ENCODE assay signal across 10 mouse cellular contexts in genomic region chr8:120072827-120073226, GRCm38 (mm10). TPM values are rescaled to one million over a fixed set of nuclear protein-coding genes. Genes with fewer than 3 reads are reported as not detected.
DNase-seq lines count a peak whose midpoint lies in the region; ATAC-seq and TF ChIP-seq lines count a peak whose summit lies in the region.
"Had no signal": no experiment of that assay in that cellular context is flagged by ENCODE, and none has a peak within 500 bp of the region (broad histone marks: within the 10 kb centered on the region; RNA-seq: fewer than 3 reads in every experiment).

No protein-coding gene starts in this region.

- no peak for TF ChIP-seq EP300 in stomach, postnatal 0 days (optimal IDR thresholded peaks at IDR 0.05)

- no peak overlapping the region for H3K4me3 ChIP-seq in hindbrain, embryonic 10.5 days
- H3K4me3 ChIP-seq in hindbrain, postnatal 0 days (ENCODE audit: low read length) = no peak overlapping the region
- H3K4me3 ChIP-seq in kidney, embryonic 15.5 days (replicated peaks) = no peak overlapping the region
- H3K4me3 ChIP-seq in stomach, postnatal 0 days (ENCODE audit: low read depth, low read length) = no peak overlapping the region
- H3K4me3 ChIP-seq: hindbrain, embryonic 12.5 days; megakaryocyte, embryonic 14.5 days had no signal

- H3K27ac ChIP-seq in hindbrain, embryonic 10.5 days = peak overlapping the region; percentile 30; the same call in 1 of the 2 replicates
- H3K27ac ChIP-seq in hindbrain, postnatal 0 days = no peak overlapping the region
- H3K27ac ChIP-seq in kidney, embryonic 15.5 days = peak overlapping the region; percentile 76
- H3K27ac ChIP-seq in stomach, postnatal 0 days (replicated peaks) = peak overlapping the region; percentile 30; the same call in 1 of the 2 replicates
- H3K27ac ChIP-seq: hindbrain, embryonic 12.5 days had no signal

- no peak for DNase-seq in hindbrain, embryonic 10.5 days (ENCODE audit: low spot score)
- DNase-seq in hindbrain, postnatal 0 days (ENCODE audit: low spot score) = no peak
- DNase-seq in heart, adult 9 months (ENCODE audit: low spot score in 2 of 2) = peak; percentile 50 to 56
- DNase-seq in stomach, postnatal 0 days (ENCODE audit: low spot score) = peak; percentile 32
- no peak for DNase-seq in embryo, embryonic 10 days (ENCODE audit: low spot score)
- DNase-seq in right cerebral cortex, adult 2 months (ENCODE audit: low spot score in 2 of 2) = no peak
- DNase-seq: right cerebral cortex, adult 18-20 months had no signal

- TF ChIP-seq CTCF in hindbrain, postnatal 0 days (IDR thresholded peaks at IDR 0.05; ENCODE audit: low read depth) = no peak
- TF ChIP-seq CTCF in stomach, postnatal 0 days (IDR thresholded peaks at IDR 0.05; ENCODE audit: low read depth) = no peak

- no peaks in the 10 kb centered on the region for H3K9me3 ChIP-seq in hindbrain, embryonic 10.5 days
- H3K9me3 ChIP-seq in hindbrain, postnatal 0 days (ENCODE audit: low read length) = no peaks in the 10 kb centered on the region
- no peaks in the 10 kb centered on the region for H3K9me3 ChIP-seq in kidney, embryonic 15.5 days (replicated peaks)
- no peaks in the 10 kb centered on the region for H3K9me3 ChIP-seq in stomach, postnatal 0 days (ENCODE audit: control insufficient read depth, low read length)
- H3K9me3 ChIP-seq: hindbrain, embryonic 12.5 days had no signal

- H3K27me3 ChIP-seq in hindbrain, embryonic 10.5 days (ENCODE audit: insufficient read depth, poor library complexity, severe bottlenecking) = peaks cover 12% of the 10 kb centered on the region; the same call in 1 of the 2 replicates
- no peaks in the 10 kb centered on the region for H3K27me3 ChIP-seq in hindbrain, postnatal 0 days (ENCODE audit: insufficient read depth, low read length)
- H3K27me3 ChIP-seq in kidney, embryonic 15.5 days = 0 out of 2 replicates have a peak, but pooled peaks cover 10% of the 10 kb centered on the region
- H3K27me3 ChIP-seq in stomach, postnatal 0 days (ENCODE audit: control insufficient read depth, insufficient read depth, low read length) = no peaks in the 10 kb centered on the region
- H3K27me3 ChIP-seq: hindbrain, embryonic 12.5 days had no signal

- no peak overlapping the region for H3K9ac ChIP-seq in hindbrain, postnatal 0 days (replicated peaks; ENCODE audit: low read length)
- H3K9ac ChIP-seq in kidney, embryonic 15.5 days = no peak overlapping the region
- H3K9ac ChIP-seq in stomach, postnatal 0 days (ENCODE audit: low read length) = peak overlapping the region; percentile 27; the same call in 1 of the 2 replicates
- H3K9ac ChIP-seq: hindbrain, embryonic 12.5 days had no signal

- ATAC-seq in hindbrain, postnatal 0 days = no peak
- no peak for ATAC-seq in kidney, embryonic 15.5 days (replicated peaks; ENCODE audit: low FRiP score)
- ATAC-seq in stomach, postnatal 0 days (ENCODE audit: low FRiP score, low TSS enrichment) = no peak

- H3K4me2 ChIP-seq in hindbrain, postnatal 0 days (ENCODE audit: low read depth, low read length) = no peak overlapping the region
- no peak overlapping the region for H3K4me2 ChIP-seq in kidney, embryonic 15.5 days
- H3K4me2 ChIP-seq in stomach, postnatal 0 days (replicated peaks; ENCODE audit: low read depth) = no peak overlapping the region
- H3K4me2 ChIP-seq: hindbrain, embryonic 12.5 days had no signal

- H3K36me3 ChIP-seq in hindbrain, embryonic 10.5 days = no peaks in the 10 kb centered on the region
- H3K36me3 ChIP-seq in hindbrain, postnatal 0 days (ENCODE audit: insufficient read depth, low read length) = no peaks in the 10 kb centered on the region
- no peaks in the 10 kb centered on the region for H3K36me3 ChIP-seq in kidney, embryonic 15.5 days
- H3K36me3 ChIP-seq in stomach, postnatal 0 days (ENCODE audit: control insufficient read depth, insufficient read depth, low read length) = no peaks in the 10 kb centered on the region
- H3K36me3 ChIP-seq: hindbrain, embryonic 12.5 days had no signal

- WGBS in hindbrain, embryonic 10.5 days = 86% methylated on average over 8 of the region's 8 CpGs
- WGBS in hindbrain, postnatal 0 days = 81% methylated on average over 8 of the region's 8 CpGs
- WGBS in kidney, embryonic 15.5 days = 64% methylated on average over 8 of the region's 8 CpGs
- 67% methylated on average over 8 of the region's 8 CpGs for WGBS in stomach, postnatal 0 days

- peaks cover 39% of the 10 kb centered on the region for H3K4me1 ChIP-seq in hindbrain, embryonic 10.5 days (replicated peaks)
- 0 out of 2 replicates have a peak, but pooled peaks cover 3% of the 10 kb centered on the region for H3K4me1 ChIP-seq in hindbrain, postnatal 0 days (ENCODE audit: insufficient read depth, low read length)
- H3K4me1 ChIP-seq in kidney, embryonic 15.5 days = peaks cover 40% of the 10 kb centered on the region
- 0 out of 2 replicates have a peak, but pooled peaks cover 4% of the 10 kb centered on the region for H3K4me1 ChIP-seq in stomach, postnatal 0 days (replicated peaks; ENCODE audit: control insufficient read depth, insufficient read depth)
- H3K4me1 ChIP-seq: megakaryocyte, embryonic 14.5 days had no signal

RNA-seq across cellular contexts. Expression of gene Zdhhc7, which starts 28.5 kb away (rescaled TPM):
- polyA plus RNA-seq in hindbrain, embryonic 10.5 days (2016; fragmentation: Nextera tagmentation; extraction: Ambion mirVana) = 34.1 and 38.7 TPM in 2 replicates
- 37.7 and 46.2 TPM in 2 replicates for total RNA-seq in hindbrain, postnatal 0 days (2014; rRNA removed)
- 25.3 and 26.6 TPM in 2 replicates for polyA plus RNA-seq in hindbrain, postnatal 0 days (2015; fragmentation: Nextera tagmentation; extraction: Ambion mirVana)
- 31.9 and 34.3 TPM in 2 replicates for polyA plus RNA-seq in kidney, embryonic 15.5 days (2015; fragmentation: Nextera tagmentation; extraction: Ambion mirVana)
- 24.3 and 24.4 TPM in 2 replicates for polyA plus RNA-seq in stomach, postnatal 0 days (2015; fragmentation: Nextera tagmentation; extraction: Ambion mirVana)

RNA-seq across cellular contexts. Expression of gene 6430548M08Rik, which starts 41.1 kb away (rescaled TPM):
- 5.2 and 12.5 TPM in 2 replicates for polyA plus RNA-seq in hindbrain, embryonic 10.5 days (2016; fragmentation: Nextera tagmentation; extraction: Ambion mirVana)
- total RNA-seq in hindbrain, postnatal 0 days (2014; rRNA removed) = 66.1 and 75.6 TPM in 2 replicates
- 33.9 and 35.6 TPM in 2 replicates for polyA plus RNA-seq in hindbrain, postnatal 0 days (2015; fragmentation: Nextera tagmentation; extraction: Ambion mirVana)
- polyA plus RNA-seq in kidney, embryonic 15.5 days (2015; fragmentation: Nextera tagmentation; extraction: Ambion mirVana) = 5.8 and 6.1 TPM in 2 replicates
- polyA plus RNA-seq in stomach, postnatal 0 days (2015; fragmentation: Nextera tagmentation; extraction: Ambion mirVana) = 13.2 and 13.8 TPM in 2 replicates

Comparison
In these comparisons a context has a peak if more than half of its experiments do, and no peak if none do; other contexts are left out.
1. DNase-seq: peak in heart, adult 9 months (2 of 2) and stomach, postnatal 0 days (single experiment); none in hindbrain, embryonic 10.5 days (single experiment), hindbrain, postnatal 0 days (single experiment), embryo, embryonic 10 days (single experiment) and right cerebral cortex, adult 2 months (0 of 2).